Mouse (Mus musculus) CH12F3 (cell line): ENCODE measurements around the gene Zeb2.

Experiments
- in situ Hi-C: fragments of 300-500 bp; cut with MboI; formaldehyde crosslinking; loops from 2 replicates; pipeline ENCODE4 v1.14.3; 2020; ENCODE audit warnings: low sequenced_read_pairs

Zeb2 gene

GRCm38 (mm10) chr2:45068792-45069550, 48.2 kb downstream of the Zeb2 start:
- in situ Hi-C loops = no loop called here

- in situ Hi-C loops = no loop called here
Observed at GRCm38 (mm10) chr2:45067116-45067515, 50.1 kb downstream of the Zeb2 start.

GRCm38 (mm10) chr2:45063300-45063890, 53.8 kb downstream of the Zeb2 start:
- in situ Hi-C loops = no loop called here

- in situ Hi-C loops = no loop called here
Observed at GRCm38 (mm10) chr2:45062136-45062535, 55.1 kb downstream of the Zeb2 start.

GRCm38 (mm10) chr2:45060768-45061167, 56.4 kb downstream of the Zeb2 start:
- in situ Hi-C loops = no loop called here

GRCm38 (mm10) chr2:45060202-45060601, 57.0 kb downstream of the Zeb2 start:
- in situ Hi-C loops = no loop called here

- in situ Hi-C loops = no loop called here
Observed at GRCm38 (mm10) chr2:45059599-45059998, 57.6 kb downstream of the Zeb2 start.

GRCm38 (mm10) chr2:45059010-45059409, 58.2 kb downstream of the Zeb2 start:
- in situ Hi-C loops = no loop called here

GRCm38 (mm10) chr2:45058183-45058582, 59.0 kb downstream of the Zeb2 start:
- in situ Hi-C loops = no loop called here

- in situ Hi-C loops = no loop called here
Observed at GRCm38 (mm10) chr2:45056856-45057562, 60.2 kb downstream of the Zeb2 start.

GRCm38 (mm10) chr2:45055926-45056325, 61.3 kb downstream of the Zeb2 start:
- in situ Hi-C loops = no loop called here

- in situ Hi-C loops = no loop called here
Observed at GRCm38 (mm10) chr2:45055034-45055615, 62.1 kb downstream of the Zeb2 start.

- in situ Hi-C loops = no loop called here
Observed at GRCm38 (mm10) chr2:45054070-45055025, 62.8 kb downstream of the Zeb2 start.

- in situ Hi-C loops = no loop called here
Observed at GRCm38 (mm10) chr2:45052587-45052986, 64.6 kb downstream of the Zeb2 start.

- in situ Hi-C loops = no loop called here
Observed at GRCm38 (mm10) chr2:45051321-45051720, 65.9 kb downstream of the Zeb2 start.

- in situ Hi-C loops = no loop called here
Observed at GRCm38 (mm10) chr2:45049923-45050322, 67.3 kb downstream of the Zeb2 start.

GRCm38 (mm10) chr2:45049279-45049678, 67.9 kb downstream of the Zeb2 start:
- in situ Hi-C loops = no loop called here

- in situ Hi-C loops = no loop called here
Observed at GRCm38 (mm10) chr2:45040706-45041312, 76.4 kb downstream of the Zeb2 start.

GRCm38 (mm10) chr2:45039503-45039902, 77.7 kb downstream of the Zeb2 start:
- in situ Hi-C loops = no loop called here

GRCm38 (mm10) chr2:45028091-45028638, 89.0 kb downstream of the Zeb2 start:
- in situ Hi-C loops = no loop called here
